Mouse (Mus musculus) bone marrow, adult 2 months (tissue): Measurements from ENCODE around the gene D7Ertd443e.

ENCODE experiments used
- CTCF ChIP-seq: fragments of 200-500 bp; IDR thresholded peaks from 2 replicates; pipeline ENCODE4 v1.5.1; 2011; ENCODE audit warnings: low read length, control low read depth; ENCODE audit not compliant: control insufficient read depth, insufficient read depth
- POLR2A ChIP-seq: fragments of 200-500 bp; IDR thresholded peaks from 2 replicates; pipeline ENCODE4 v1.6.1; 2011; ENCODE audit warnings: low read depth, mild to moderate bottlenecking, control low read depth, low read length, borderline replicate concordance; ENCODE audit not compliant: control insufficient read depth

- TF ChIP-seq CTCF (no peak), POLR2A (no peak)
Observed at GRCm38 (mm10) chr7:134272421-134272820, 113.0 kb downstream of the D7Ertd443e start.
